Mouse (Mus musculus) layer of hippocampus, postnatal 25 days (tissue): ENCODE data around the gene Colgalt2. TPM values are rescaled to one million over a fixed set of nuclear protein-coding genes. Genes with fewer than 3 reads are reported as not detected.
"Not testable (repeated sequence)": the region's sequence is repeated elsewhere in the genome, so short reads cannot be mapped to it uniquely, and the experiment has no call there.

Experiments used
- DNase-seq, 2 experiments: peaks; one replicate each; pipeline ENCODE4 v3.0.0; 2022; ENCODE audit warnings: mixed read lengths in 2 of 2, low spot score in 1 of 2; ENCODE audit errors: extremely low spot score in 1 of 2
- total RNA-seq, 2 experiments: library from RNA; stranded (reverse); gene quantifications; 2 replicates each; pipeline ENCODE4 v1.2.3; 2021

Gene Colgalt2
- total RNA-seq, 2 experiments from 2014 or later, result 5.6 to 6.9 TPM

- DNase-seq, result peak in 1 of 2 experiments; percentile 17
These were observed 14.8 kb downstream of the Colgalt2 start for GRCm38 (mm10) chr1:152414451-152414850.

DNA sequence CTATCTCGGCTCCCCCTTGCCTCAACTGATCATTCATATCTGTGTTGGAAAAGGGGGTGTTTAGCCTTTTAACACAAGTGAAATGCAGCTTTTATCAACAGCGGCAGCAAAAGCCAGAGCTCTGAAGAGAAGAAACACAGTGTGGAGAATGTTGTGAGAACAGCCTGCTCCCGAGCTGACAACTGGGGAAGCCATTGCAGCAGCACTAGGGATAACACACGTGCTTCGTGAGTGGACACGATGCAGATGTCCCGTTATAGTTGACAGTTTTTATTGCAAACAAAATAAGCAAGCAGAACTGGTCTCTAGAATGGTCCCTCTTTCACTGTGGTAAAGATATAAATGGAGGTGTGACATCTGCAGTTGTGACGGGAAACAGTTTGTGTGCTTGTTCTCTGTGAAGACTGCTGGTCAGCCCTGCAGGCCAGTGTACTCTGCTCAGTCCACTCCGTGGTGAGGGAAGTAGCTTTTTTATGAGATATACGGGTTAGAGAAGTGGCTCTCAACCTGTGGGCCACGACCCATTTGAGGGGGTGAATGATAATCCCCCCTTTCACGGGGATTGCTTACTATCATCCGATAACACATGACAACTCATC lies 16.8 kb downstream of the Colgalt2 start:
- DNase-seq, result no peak

GRCm38 (mm10) chr1:152417602-152418001 lies 18.0 kb downstream of the Colgalt2 start:
- DNase-seq, result no peak

DNA sequence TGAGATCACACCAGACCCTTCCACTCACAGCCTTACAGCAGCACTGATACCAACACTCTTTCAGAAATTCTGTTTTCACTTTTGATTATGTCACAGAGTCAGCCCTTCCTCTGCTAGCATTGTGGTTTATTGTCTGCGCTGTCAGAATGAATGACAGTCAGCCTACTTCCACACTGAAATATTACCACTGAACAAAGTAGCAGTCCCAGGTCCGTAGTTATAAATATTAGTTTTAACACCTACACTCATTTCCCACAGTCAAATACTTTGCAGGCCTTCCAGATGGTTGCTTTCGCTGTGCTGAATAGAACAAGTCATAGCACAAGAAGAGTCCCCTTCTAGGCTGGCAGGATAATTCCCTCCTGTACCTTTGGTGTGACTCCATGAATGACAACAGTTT lies 22.7 kb downstream of the Colgalt2 start:
- DNase-seq, result no peak

GRCm38 (mm10) chr1:152423052-152423451 lies 23.4 kb downstream of the Colgalt2 start:
- DNase-seq, result no peak

GRCm38 (mm10) chr1:152427912-152428581 lies 28.4 kb downstream of the Colgalt2 start:
- no peak for DNase-seq

GRCm38 (mm10) chr1:152429805-152430204 lies 30.2 kb downstream of the Colgalt2 start:
- DNase-seq, result no peak

DNA sequence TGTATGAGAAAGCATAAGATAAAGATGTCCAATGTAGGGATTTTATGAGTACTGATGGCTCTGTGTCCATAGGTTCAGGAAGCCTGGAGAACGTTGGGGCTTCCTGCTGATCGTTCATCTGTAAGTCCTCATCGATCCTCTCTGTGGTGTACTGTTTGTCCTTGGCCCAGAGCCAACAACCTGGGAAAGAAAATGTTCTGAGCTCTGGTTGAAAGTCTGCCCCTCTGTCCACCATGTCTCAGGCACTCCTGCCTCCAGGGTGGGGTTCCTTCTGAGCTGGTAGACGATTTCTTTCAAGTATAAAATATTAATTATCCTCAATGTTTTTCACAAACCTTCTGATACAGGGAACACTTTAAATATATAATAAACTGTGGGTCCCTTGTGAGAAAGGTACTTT lies 34.5 kb downstream of the Colgalt2 start:
- DNase-seq, result no peak

DNA sequence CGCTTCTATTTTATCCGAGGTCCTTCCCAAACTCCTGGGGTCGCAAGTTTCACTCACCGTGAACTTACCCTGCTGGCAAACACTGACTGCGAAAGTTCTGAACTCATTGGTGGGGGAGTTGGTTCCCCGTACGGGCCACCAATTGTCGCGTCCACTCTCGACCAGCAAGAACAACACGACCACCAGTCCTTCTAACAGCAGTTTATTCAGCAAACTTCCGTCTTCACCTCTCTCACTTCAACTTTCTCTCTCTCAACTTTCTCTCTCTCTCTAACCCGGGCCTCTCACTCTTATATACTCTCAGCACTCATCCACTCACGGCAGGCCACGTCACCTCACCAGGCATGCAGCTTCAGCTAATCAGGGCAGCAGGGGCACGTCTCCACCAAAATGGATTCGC lies 37.9 kb downstream of the Colgalt2 start:
- DNase-seq, result not testable (repeated sequence)

DNA sequence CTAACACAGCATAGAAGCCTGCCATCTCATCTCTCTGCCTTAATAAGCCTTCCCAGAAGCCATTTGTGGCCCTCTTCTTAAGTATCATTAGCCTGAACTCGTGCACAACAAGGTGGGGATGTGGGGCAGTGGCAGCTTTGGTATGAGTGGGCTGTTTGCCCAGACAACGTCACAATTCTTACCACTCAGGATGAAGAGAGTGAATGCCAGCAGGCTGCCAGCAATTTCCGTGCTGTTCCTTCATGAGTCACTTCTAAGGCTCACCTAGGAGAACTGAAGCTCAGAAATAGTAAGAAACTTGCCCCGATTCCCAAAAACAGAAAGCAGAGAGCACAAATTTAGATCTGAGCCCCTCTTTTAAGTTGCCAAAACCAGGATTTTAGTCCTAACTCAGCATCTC lies 39.8 kb downstream of the Colgalt2 start:
- DNase-seq, result no peak

GRCm38 (mm10) chr1:152439874-152440273 lies 40.2 kb downstream of the Colgalt2 start:
- no peak for DNase-seq

DNA sequence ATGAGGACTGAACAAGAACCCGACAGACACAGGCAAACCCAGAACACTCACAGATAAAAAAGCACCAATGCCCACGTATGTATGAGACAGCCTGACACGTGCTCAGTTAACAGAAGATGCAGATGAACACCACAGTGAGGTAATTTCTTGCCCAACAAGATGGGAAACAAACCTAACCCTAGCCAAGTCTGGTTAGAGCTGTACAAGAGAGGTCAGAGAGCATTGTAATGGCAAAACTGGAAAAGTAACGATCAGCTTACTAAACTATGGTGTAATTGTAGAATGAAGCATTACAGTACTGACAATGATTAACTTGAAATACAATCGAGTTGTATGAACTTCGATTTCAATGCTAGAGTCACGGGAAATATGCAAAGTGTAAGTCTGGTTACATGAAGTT lies 45.0 kb downstream of the Colgalt2 start:
- no peak for DNase-seq

DNA sequence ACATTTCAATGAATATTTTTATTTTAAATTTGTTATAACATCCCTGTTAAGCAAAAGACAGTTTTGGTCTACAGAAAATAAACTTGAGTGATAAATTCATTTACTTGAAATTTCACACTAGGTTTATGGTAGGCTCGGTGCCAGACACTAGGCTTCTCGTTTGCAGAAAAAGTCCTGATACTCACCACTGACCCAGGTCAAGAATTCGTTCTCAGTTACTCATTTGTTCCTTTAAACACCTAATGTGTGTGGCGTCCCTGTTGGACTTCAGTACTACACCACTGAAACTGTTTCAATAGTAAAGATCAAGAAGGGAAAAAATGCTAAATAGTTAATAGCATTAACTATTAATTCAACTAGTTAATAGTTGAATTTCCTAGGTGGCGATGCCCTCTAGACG lies 46.3 kb downstream of the Colgalt2 start:
- no peak for DNase-seq

GRCm38 (mm10) chr1:152454536-152454935 lies 54.9 kb downstream of the Colgalt2 start:
- DNase-seq, result no peak

GRCm38 (mm10) chr1:152455275-152456243 lies 55.9 kb downstream of the Colgalt2 start:
- no peak for DNase-seq

DNA sequence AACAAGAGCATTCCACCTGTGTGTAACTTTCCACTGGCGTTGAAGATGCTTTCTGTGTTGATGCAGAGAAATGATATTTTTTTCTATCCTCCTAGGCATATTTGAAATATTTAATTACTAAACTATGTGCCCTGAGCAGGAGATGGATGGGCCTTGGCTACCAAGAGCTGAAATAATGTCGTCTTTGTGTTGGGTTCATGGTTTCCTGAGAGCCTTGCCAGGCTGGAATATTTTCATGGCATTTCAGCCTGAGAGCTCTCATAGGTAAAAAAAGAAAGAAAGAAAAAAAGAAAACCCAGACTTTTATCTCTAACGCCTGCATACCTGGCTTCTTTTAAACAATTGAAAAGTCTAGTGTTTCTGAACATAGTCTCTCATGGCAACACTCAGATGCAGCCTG lies 56.6 kb downstream of the Colgalt2 start:
- DNase-seq, result no peak

- DNase-seq, result no peak
These were observed 58.0 kb downstream of the Colgalt2 start for GRCm38 (mm10) chr1:152457596-152457995.

- DNase-seq, result no peak
These were observed 59.4 kb downstream of the Colgalt2 start for GRCm38 (mm10) chr1:152458996-152459395.

DNA sequence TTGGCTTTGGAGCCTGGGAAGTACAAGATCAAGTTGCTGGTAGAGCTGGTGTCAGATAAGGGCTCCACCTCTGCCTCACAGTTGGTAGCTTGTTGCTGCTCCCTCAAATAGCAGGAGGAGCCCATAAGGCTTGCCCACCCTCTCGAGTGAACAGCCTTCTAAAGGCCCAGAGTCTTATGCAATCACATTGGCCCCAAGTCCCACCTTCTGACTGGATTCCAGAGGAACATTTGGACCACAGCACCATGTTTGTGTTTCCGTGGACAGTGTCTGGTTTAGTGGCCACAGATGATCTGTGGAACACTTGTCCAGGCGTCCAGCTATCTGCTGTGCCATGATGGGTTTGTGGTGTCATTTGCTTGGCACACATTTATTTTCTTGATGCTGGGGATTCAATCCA lies 61.3 kb downstream of the Colgalt2 start:
- no peak for DNase-seq

DNA sequence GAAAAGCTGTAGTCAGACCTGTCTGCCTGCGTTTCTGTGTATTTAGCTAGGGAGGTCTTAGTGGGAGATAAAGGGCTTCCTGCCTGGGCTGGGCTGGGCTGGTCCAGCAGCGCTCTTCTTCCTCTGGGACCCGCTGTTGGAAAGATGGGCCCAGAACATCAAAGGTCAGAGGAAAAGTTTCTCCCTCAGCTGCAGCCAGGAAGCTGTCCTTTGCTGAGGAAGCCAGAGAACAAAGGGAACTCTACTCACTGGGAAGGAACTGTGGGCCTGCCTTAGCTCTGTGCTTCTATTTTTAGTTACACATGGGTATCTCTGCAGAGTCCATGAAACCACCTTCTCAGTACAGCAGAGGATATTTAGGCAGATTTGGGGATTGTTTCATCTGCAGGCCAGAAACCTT lies 62.2 kb downstream of the Colgalt2 start:
- DNase-seq, result no peak

DNA sequence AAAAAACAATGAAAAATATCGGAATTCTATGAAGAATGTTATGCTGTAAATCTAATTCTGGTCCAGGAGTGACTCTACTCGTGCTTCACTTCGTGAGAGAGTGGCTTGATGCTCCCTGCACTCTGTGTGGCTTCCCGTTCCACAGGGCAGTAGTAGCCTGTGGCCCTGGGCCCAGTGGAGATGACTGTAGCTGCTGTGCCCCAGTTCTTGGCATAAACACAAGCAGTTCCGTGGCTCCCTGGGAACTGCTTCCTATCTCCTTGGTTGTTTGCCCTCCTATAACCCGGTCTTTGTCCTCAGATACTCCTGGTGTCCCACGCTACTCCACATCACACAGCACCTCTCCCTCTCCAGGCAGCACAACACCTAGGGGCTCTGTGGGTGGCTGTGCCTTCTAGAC lies 62.7 kb downstream of the Colgalt2 start:
- no peak for DNase-seq
